Mouse (Mus musculus) heart, postnatal 36 days (tissue): ENCODE data around the gene Tgif2. TPM values are rescaled to one million over a fixed set of nuclear protein-coding genes. Genes with fewer than 3 reads are reported as not detected.
"Not testable (repeated sequence)": the region's sequence is repeated elsewhere in the genome, so short reads cannot be mapped to it uniquely, and the experiment has no call there.

Experiments used
- DNase-seq, 2 experiments: peaks; one replicate each; pipeline ENCODE4 v3.0.0; 2021 to 2022
- intact Hi-C: fragments of 180-260 bp; cut with DNase I; formaldehyde crosslinking; loops from one replicate; pipeline ENCODE4 v1.15.1; 2025
- total RNA-seq, 2 experiments: library from RNA; stranded (reverse); gene quantifications; 2 replicates each; pipeline ENCODE4 v1.2.3; 2021

Tgif2 gene
- total RNA-seq, 2 experiments from 2014 or later = 0.51 to 0.72 TPM

DNA sequence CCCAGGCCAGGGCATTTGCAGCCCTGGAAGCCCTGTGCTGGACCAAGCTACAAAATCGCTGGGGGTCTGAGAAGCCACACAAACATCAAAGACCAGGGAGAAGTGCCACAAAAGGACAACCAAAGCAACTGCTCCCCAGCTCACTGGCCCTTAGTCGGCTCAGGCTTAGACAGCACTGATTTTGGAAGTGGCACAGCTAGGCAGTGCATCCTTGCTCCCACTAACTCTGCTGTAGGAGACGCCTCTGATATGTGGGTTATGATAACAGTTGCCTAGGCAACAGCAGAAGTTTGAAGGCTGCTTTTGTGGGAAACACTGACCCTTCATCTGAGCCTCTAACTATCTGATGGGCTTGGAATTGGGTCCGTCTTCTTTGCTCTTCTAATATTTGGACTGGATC is 59.4 kb downstream of the Tgif2 start:
- intact Hi-C loops = no loop called here
- no peak for DNase-seq

DNA sequence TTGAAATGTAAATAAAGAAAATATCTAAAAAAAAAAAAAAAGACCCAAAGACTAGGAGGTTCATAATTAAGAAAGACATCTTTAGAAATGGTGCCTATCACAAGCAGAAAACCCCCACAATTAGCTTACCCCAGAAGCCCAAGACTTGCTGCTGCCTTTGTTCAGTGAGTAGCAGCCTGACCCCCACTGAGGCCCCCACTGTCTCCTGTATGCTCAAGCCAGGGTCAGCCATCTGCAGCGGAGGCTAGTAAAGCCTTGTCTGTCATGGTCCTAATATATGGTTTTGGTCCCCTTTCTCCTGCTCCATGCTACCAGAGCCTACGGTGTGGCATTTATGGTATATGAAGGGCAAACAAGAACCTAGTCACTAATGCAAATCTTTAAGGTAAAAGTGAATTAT is 61.5 kb downstream of the Tgif2 start:
- intact Hi-C loops = no loop called here
- DNase-seq = no peak

DNA sequence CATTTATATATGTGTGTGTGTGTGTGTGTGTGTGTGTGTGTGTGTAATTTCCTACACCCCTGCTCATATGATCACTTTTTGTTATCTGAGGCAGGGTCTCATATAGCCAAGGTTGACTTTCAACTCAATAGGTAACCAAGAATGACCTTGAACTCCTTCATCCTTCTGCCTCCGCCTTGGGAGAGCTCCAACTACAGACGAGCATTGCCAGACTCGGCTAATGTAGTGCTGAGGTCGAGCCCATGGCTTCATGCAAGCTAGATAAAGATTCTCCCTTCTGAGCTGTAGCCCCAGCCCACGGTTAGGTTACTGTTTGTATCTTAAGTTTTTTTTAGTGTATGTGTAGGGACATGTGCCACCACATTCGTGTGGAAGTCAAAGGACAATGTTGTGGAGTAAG is 62.1 kb downstream of the Tgif2 start:
- intact Hi-C loops = no loop called here
- DNase-seq = no peak

DNA sequence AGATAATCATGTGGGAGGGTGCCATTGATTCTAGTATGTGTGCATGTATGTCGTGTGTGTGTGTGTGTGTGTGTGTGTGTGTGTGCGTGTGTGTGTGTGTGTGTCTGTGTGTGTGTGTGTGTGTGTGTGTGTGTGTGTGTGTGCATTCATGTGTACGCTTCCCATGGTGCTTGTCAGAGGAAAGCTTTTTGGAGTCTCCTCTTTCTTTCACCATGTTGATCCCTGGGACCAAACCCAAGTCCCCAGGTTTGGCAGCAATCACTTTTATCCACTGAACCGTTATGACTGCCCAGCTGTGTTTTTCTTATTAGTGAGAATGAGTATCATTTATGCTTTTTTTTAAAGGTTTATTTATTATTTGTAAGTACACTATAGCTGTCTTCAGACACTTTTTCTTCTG is 62.6 kb downstream of the Tgif2 start:
- DNase-seq, intact Hi-C loops: not testable (repeated sequence)

DNA sequence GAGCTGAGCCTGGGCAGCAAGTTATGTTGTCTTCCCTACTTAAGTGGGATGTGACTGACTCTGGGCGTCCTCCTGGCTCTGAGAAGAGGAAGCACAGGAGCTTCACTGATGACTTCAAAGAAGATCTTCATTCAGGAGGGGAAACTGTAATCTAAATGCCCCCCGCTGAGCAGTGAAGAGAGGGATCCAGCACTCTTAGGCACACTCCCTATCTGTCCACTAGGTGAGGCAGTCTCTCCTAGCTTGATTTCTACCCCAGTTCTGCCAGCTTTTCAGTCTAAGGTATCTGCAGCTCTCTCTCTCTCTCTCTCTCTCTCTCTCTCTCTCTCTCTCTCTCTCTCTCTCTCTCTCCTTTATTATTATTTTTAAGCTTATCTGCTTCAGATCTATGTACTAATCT is 63.6 kb downstream of the Tgif2 start:
- DNase-seq = no peak
- intact Hi-C loops = no loop called here

Other genes starting within 250 kb of the Tgif2 start
- 10 to 100 TPM; 35.5 to 38.2 TPM for gene Dlgap4, start 226.3 kb upstream of the Tgif2 start, total RNA-seq
- 100 to 1,000 TPM in 1 of 2 experiments, 10 to 100 TPM in 1; 97.9 to 115 TPM for gene Myl9, start 64.6 kb upstream of the Tgif2 start, total RNA-seq
- 1 to 10 TPM in 1 of 2 experiments, under 1 TPM in 1; 0.65 to 1.1 TPM for gene 4930518I15Rik, start 17.9 kb downstream of the Tgif2 start, total RNA-seq
- gene Rab5if, start 23.1 kb downstream of the Tgif2 start, total RNA-seq = 100 to 1,000 TPM; 114 to 123 TPM
- gene Sla2, start 47.2 kb downstream of the Tgif2 start, total RNA-seq = not detected
- 10 to 100 TPM; 20.0 to 24.9 TPM for gene Ndrg3, start 152.0 kb downstream of the Tgif2 start, total RNA-seq
- gene Dsn1, start 167.1 kb downstream of the Tgif2 start, total RNA-seq = 1 to 10 TPM; 1.6 to 2.2 TPM
- 10 to 100 TPM; 11.5 to 13.4 TPM for gene Soga1, start 239.2 kb downstream of the Tgif2 start, total RNA-seq
- gene Tldc2, start 247.0 kb downstream of the Tgif2 start, total RNA-seq = not detected